Mouse (Mus musculus) testis, adult 2 months (tissue): ENCODE measurements around the gene Klf11.

ENCODE experiments used
- CTCF ChIP-seq: fragments of 200-500 bp; IDR thresholded peaks from 2 replicates; pipeline ENCODE4 v1.5.1; 2012; ENCODE audit warnings: low read depth, mild to moderate bottlenecking, inconsistent platforms, low read length, moderate library complexity; ENCODE audit not compliant: control insufficient read depth, insufficient read depth, insufficient replicate concordance
- POLR2A ChIP-seq: fragments of 200-500 bp; IDR thresholded peaks from 2 replicates; pipeline ENCODE4 v1.6.1; 2012; ENCODE audit warnings: low read depth, mild to moderate bottlenecking, inconsistent platforms, low read length, moderate library complexity; ENCODE audit not compliant: control insufficient read depth

GRCm38 (mm10) chr12:24644125-24644571 is 6.9 kb upstream of the Klf11 start:
- TF ChIP-seq CTCF: no peak
- no peak for TF ChIP-seq POLR2A
